Mouse (Mus musculus) heart, adult 2 months (tissue): Measurements from ENCODE around the gene Ago1. TPM values are rescaled to one million over a fixed set of nuclear protein-coding genes. Genes with fewer than 3 reads are reported as not detected.

Experiments used
- DNase-seq, 2 experiments: peaks; one replicate each; pipeline ENCODE4 v3.0.0; 2021
- H3K27ac ChIP-seq: fragments of 200-600 bp; 2 replicates; pipeline ENCODE4 v1.8.1; 2022
- H3K27me3 ChIP-seq: fragments of 200-500 bp; 2 replicates; pipeline ENCODE4 v1.6.1; 2012; ENCODE audit warnings: mild to moderate bottlenecking, low read length, inconsistent platforms, mixed read lengths; ENCODE audit not compliant: control insufficient read depth, insufficient read depth
- H3K36me3 ChIP-seq: fragments of 200-500 bp; 2 replicates; pipeline ENCODE4 v1.6.1; 2012; ENCODE audit warnings: low read length, inconsistent platforms; ENCODE audit not compliant: control insufficient read depth, insufficient read depth
- H3K4me1 ChIP-seq: fragments of 200-500 bp; 2 replicates; pipeline ENCODE4 v1.6.1; 2011; ENCODE audit warnings: low read length; ENCODE audit not compliant: control insufficient read depth, insufficient read depth
- H3K4me3 ChIP-seq: fragments of 200-600 bp; 2 replicates; pipeline ENCODE4 v1.8.1; 2022
- H3K79me2 ChIP-seq: fragments of 200-500 bp; replicated peaks from 2 replicates; pipeline ENCODE4 v1.6.1; 2012; ENCODE audit warnings: mild to moderate bottlenecking, inconsistent platforms, low read length, moderate library complexity, mixed read lengths; ENCODE audit not compliant: control insufficient read depth, insufficient read depth
- H3K9ac ChIP-seq: fragments of 200-500 bp; 2 replicates; pipeline ENCODE4 v1.6.1; 2012; ENCODE audit warnings: low read depth, mild to moderate bottlenecking, control low read depth, inconsistent platforms, low read length, mixed read lengths
- CTCF ChIP-seq: fragments of 200-600 bp; IDR thresholded peaks from 2 replicates; pipeline ENCODE4 v1.8.1; 2022; ENCODE audit warnings: antibody characterized with exemption, mild to moderate bottlenecking, moderate library complexity
- EP300 ChIP-seq: fragments of 200-500 bp; IDR thresholded peaks from 2 replicates; pipeline ENCODE4 v1.6.1; 2011; ENCODE audit warnings: low read depth, low read length, control low read depth; ENCODE audit not compliant: insufficient read depth
- POLR2A ChIP-seq: fragments of 200-500 bp; IDR thresholded peaks from 2 replicates; pipeline ENCODE4 v1.6.1; 2011; ENCODE audit warnings: mild to moderate bottlenecking, low read depth, low read length, control low read depth; ENCODE audit not compliant: insufficient read depth
- WGBS: fragments of 180-500 bp; shearing (Covaris S2); methylation state at CpG from one replicate; pipeline ENCODE4 v1.1.7; 2018; 5-methylcytosine and 5-hydroxymethylcytosine counted together
- intact Hi-C: fragments of 180-260 bp; cut with DNase I; formaldehyde crosslinking; loops from one replicate; pipeline ENCODE4 v1.15.1; 2025
- polyA plus RNA-seq: library from polyadenylated mRNA; depleted of rRNA; stranded (reverse); fragments of >200 nt; gene quantifications from 2 replicates; pipeline ENCODE4 v1.2.3, GENCODE M21; 2012
- total RNA-seq, 2 experiments: library from RNA; stranded (reverse); gene quantifications; 2 replicates each; pipeline ENCODE4 v1.2.3; 2021

Ago1 gene
- total and polyA plus RNA-seq, 3 experiments = 7.5 to 12.3 (median 11.5) TPM

DNA sequence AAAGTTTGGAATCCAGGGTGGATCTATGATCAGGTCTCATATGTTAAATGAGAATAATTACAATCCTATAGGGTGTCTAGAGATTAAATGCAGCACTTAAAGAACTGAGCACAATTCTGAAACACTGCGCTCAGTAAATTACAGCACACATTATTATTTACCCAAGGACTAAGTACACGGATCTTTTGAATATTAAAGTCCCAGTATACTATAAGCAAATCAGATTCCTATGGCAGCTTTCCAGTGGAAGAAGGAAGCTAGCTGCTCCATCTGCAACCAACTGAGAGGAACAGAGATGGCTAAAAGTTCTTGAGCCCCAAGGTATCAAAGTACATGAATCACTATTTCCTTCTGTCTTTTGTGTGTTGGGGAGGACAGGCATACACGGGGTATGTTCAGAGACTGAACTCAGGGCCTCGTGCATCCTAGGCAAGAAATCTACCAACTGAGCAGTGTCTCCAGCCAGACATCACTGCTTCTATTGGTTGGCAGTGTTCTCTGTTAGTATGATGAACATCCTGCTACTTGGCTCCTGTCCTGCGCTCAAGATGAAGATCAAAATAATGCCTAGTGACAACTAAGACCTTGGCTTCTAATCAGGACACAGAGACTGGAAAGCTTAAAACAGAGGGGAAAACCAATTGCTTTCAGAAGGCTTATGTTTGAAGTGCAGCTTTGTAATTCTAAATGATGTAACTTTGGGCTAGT is 13.7 kb downstream of the Ago1 start:
- no peak overlapping the region for H3K9ac ChIP-seq
- H3K4me1 ChIP-seq = no peaks in the 10 kb centered on the region
- H3K27ac ChIP-seq = no peak overlapping the region
- whole genome bisulfite sequencing = 89% methylated on average over 5 of the region's 5 CpGs
- no peaks in the 10 kb centered on the region for H3K79me2 ChIP-seq
- TF ChIP-seq EP300 (no peak), POLR2A (no peak), CTCF (no peak)
- H3K27me3 ChIP-seq = no peaks in the 10 kb centered on the region
- no peak for DNase-seq
- H3K36me3 ChIP-seq = no peaks in the 10 kb centered on the region
- H3K4me3 ChIP-seq = no peak overlapping the region
- intact Hi-C loops = no loop called here

DNA sequence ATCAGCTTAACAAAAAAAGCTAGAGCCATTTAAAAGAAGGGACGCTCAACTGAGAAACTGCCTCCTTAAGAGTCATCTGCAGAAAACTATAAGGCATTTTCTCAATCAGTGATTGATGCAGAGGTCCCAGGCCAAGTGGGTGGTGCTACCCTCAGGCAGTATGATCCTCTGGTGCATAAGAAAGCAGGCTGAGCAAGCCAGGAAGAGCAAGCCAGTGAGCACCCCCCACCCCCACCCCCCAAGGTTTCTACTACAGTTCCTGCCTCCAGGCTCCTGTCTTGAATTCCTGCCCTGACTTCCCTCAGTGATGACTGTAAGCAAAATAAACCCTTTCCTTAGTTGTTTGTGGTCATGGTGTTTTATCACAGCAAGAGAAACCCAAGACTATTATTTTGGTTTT is 18.1 kb downstream of the Ago1 start:
- H3K36me3 ChIP-seq = peaks cover 5% of the 10 kb centered on the region
- 97% methylated on average over 1 of the region's 1 CpGs for WGBS
- DNase-seq = no peak

GRCm38 (mm10) chr4:126447126-126447525 is 21.3 kb downstream of the Ago1 start:
- intact Hi-C loops = no loop called here
- no peaks in the 10 kb centered on the region for H3K27me3 ChIP-seq

More for the DNA sequence above, 18.1 kb downstream of the Ago1 start:
- Histone ChIP-seq H3K27me3 (no peaks in the 10 kb centered on the region), H3K4me1 (no peaks in the 10 kb centered on the region), H3K27ac (no peak overlapping the region), H3K4me3 (no peak overlapping the region), H3K9ac (no peak overlapping the region), H3K79me2 (no peaks in the 10 kb centered on the region)
- intact Hi-C loops = no loop called here
- TF ChIP-seq CTCF (no peak), EP300 (no peak), POLR2A (no peak)

DNA sequence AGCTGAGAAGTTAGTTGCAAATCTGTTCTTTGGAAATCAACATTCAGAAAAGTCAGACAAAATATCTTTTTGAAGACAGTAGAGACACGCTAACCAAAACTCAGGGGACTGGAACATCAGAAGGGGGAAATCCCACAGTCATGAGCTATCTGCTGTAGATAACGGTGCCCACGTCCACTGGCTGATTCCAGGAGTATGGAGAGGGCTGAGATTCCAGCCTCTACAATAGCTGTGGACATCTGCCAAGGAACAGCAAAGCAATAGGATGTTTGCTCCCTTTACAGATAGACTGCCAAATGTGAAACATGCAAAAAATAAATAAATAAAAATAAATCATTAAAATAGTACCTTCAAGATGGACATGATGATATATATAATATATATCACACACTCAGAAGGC is 23.9 kb downstream of the Ago1 start:
- Histone ChIP-seq H3K27ac (no peak overlapping the region), H3K36me3 (peaks cover 5% of the 10 kb centered on the region), H3K4me1 (no peaks in the 10 kb centered on the region; the same call in 1 of the 2 replicates), H3K9ac (no peak overlapping the region), H3K4me3 (no peak overlapping the region), H3K27me3 (no peaks in the 10 kb centered on the region), H3K79me2 (no peaks in the 10 kb centered on the region)
- intact Hi-C loops = no loop called here
- DNase-seq = no peak
- TF ChIP-seq EP300 = no peak
- no peak for TF ChIP-seq POLR2A
- TF ChIP-seq CTCF = no peak
- 33% methylated on average over 3 of the region's 3 CpGs for WGBS

More at GRCm38 (mm10) chr4:126447126-126447525, 21.3 kb downstream of the Ago1 start:
- H3K79me2 ChIP-seq = no peaks in the 10 kb centered on the region
- no peak for DNase-seq
- no peak overlapping the region for H3K9ac ChIP-seq
- H3K27ac ChIP-seq = no peak overlapping the region
- H3K4me1 ChIP-seq = no peaks in the 10 kb centered on the region; the same call in 1 of the 2 replicates
- H3K4me3 ChIP-seq = no peak overlapping the region
- H3K36me3 ChIP-seq = peaks cover 5% of the 10 kb centered on the region
- TF ChIP-seq EP300 (no peak), POLR2A (no peak), CTCF (no peak)
- WGBS = 73% methylated on average over 7 of the region's 7 CpGs

- 75% methylated on average over 5 of the region's 5 CpGs for WGBS
- no peaks in the 10 kb centered on the region for H3K36me3 ChIP-seq
- no peak overlapping the region for H3K4me3 ChIP-seq
- no peaks in the 10 kb centered on the region for H3K79me2 ChIP-seq
- H3K9ac ChIP-seq = no peak overlapping the region
- TF ChIP-seq POLR2A (no peak), CTCF (no peak), EP300 (no peak)
- intact Hi-C loops = no loop called here
- H3K4me1 ChIP-seq = no peaks in the 10 kb centered on the region
- H3K27me3 ChIP-seq = no peaks in the 10 kb centered on the region
- no peak for DNase-seq
- H3K27ac ChIP-seq = no peak overlapping the region
Measured at GRCm38 (mm10) chr4:126438261-126438660, 30.1 kb downstream of the Ago1 start.

GRCm38 (mm10) chr4:126436268-126436667 is 32.1 kb downstream of the Ago1 start:
- Histone ChIP-seq H3K9ac (no peak overlapping the region), H3K27me3 (no peaks in the 10 kb centered on the region), H3K79me2 (no peaks in the 10 kb centered on the region), H3K27ac (no peak overlapping the region), H3K4me1 (no peaks in the 10 kb centered on the region), H3K4me3 (no peak overlapping the region), H3K36me3 (no peaks in the 10 kb centered on the region)
- no peak for TF ChIP-seq EP300
- no peak for TF ChIP-seq CTCF
- TF ChIP-seq POLR2A = no peak
- no peak for DNase-seq
- WGBS = 13% methylated on average over 2 of the region's 2 CpGs
- intact Hi-C loops = no loop called here
